Mouse (Mus musculus): ENCODE measurements around the gene Mccc2. TPM values are rescaled to one million over a fixed set of nuclear protein-coding genes. Genes with fewer than 3 reads are reported as not detected.
A peak's percentile ranks its signal among the peaks of the same experiment; 100 is the strongest.

Mccc2 gene
- polyA plus RNA-seq, 1 experiment = 9.9 TPM

DNA sequence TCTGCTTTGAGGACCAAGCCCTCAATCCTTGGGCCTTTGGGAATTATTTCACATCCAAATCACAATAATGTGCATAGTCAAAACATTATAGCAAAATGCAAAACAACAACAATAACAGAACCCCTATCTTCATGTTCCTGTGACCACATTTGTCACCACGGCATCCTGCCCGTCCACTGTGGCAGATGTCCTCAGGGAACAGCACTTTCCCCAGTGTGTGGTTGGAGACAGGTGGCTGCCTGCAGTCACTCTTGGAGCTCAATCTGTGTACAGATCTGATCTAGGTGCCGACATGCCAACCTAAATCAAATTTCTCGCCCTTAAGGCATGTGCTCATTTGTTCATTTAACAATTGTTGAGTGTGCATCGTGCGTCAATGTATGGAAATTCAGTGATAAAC lies 83.9 kb downstream of the Mccc2 start:
- Histone ChIP-seq H3K36me3 (ENCODE audit: control insufficient read depth, insufficient read depth) (no peaks in the 10 kb centered on the region), H3K4me3 (no peak overlapping the region), H3ac (ENCODE audit: control insufficient read depth, insufficient read length) (no peak overlapping the region), H3K79me2 (ENCODE audit: control insufficient read depth, insufficient read depth) (no peaks in the 10 kb centered on the region), H3K27me3 (ENCODE audit: control insufficient read depth, insufficient read depth, insufficient read length) (no peaks in the 10 kb centered on the region), H3K4me2 (ENCODE audit: low read depth) (no peak overlapping the region)
- TF ChIP-seq MYOD1 (IDR thresholded peaks at IDR 0.05; ENCODE audit: control insufficient read depth in 1 of 3, insufficient read length in 2 of 3, low read depth in 2 of 3) (peak in 1 of 3 experiments; percentile 24), E2F4 (IDR thresholded peaks at IDR 0.05; ENCODE audit: insufficient read depth) (no peak), TCF12 (IDR thresholded peaks at IDR 0.05; ENCODE audit: insufficient read depth, poor library complexity, severe bottlenecking) (no peak), CEBPB (IDR thresholded peaks at IDR 0.05; ENCODE audit: insufficient read depth, poor library complexity, severe bottlenecking) (no peak), MYOG (IDR thresholded peaks at IDR 0.05; ENCODE audit: control insufficient read depth in 1 of 3, insufficient read depth in 1 of 3, insufficient read length in 2 of 3, low read depth in 2 of 3) (peak in 1 of 3 experiments; percentile 61)

DNA sequence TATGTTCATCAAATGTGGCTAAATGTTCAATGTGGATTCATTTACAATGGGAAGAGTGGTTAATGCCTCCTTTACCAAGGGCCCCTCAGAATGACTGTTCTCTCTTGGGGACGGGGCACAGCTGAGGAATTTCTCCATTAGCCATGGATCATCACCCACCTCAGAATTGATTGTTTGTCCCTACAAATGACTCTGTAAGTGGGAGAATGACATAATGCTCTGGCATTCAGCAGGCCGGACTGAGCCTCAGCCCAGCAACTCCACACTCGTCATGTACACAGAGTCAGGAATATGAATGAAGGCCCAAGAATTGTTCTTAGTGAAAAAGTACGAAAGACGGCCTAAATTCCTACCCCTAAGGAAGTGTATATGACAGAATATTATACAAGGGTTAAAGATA lies 89.2 kb downstream of the Mccc2 start:
- TF ChIP-seq TCF3 (IDR thresholded peaks at IDR 0.05; ENCODE audit: insufficient read length, low read depth) (no peak), TCF12 (IDR thresholded peaks at IDR 0.05; ENCODE audit: insufficient read depth, poor library complexity, severe bottlenecking) (no peak), POLR2AphosphoS2 (IDR thresholded peaks at IDR 0.05; ENCODE audit: insufficient read length, low read depth) (no peak), MYOG (IDR thresholded peaks at IDR 0.05; ENCODE audit: control insufficient read depth in 1 of 3, insufficient read depth in 1 of 3, insufficient read length in 2 of 3, low read depth in 2 of 3) (no peak), MYOD1 (IDR thresholded peaks at IDR 0.05; ENCODE audit: control insufficient read depth in 1 of 3, insufficient read length in 2 of 3, low read depth in 2 of 3) (no peak), USF1 (IDR thresholded peaks at IDR 0.05; ENCODE audit: low read depth) (no peak), REST (IDR thresholded peaks at IDR 0.05; ENCODE audit: insufficient read depth, insufficient read length) (no peak), POLR2A (IDR thresholded peaks at IDR 0.05; ENCODE audit: insufficient read length, low read depth) (no peak), MAX (IDR thresholded peaks at IDR 0.05; ENCODE audit: low read depth) (no peak), E2F4 (IDR thresholded peaks at IDR 0.05; ENCODE audit: insufficient read depth) (no peak), SRF (IDR thresholded peaks at IDR 0.05; ENCODE audit: control insufficient read depth, insufficient read length, low read depth) (no peak), CEBPB (IDR thresholded peaks at IDR 0.05; ENCODE audit: insufficient read depth, poor library complexity, severe bottlenecking) (no peak)
- Histone ChIP-seq H3K79me2 (ENCODE audit: control insufficient read depth, insufficient read depth) (no peaks in the 10 kb centered on the region), H3K4me2 (ENCODE audit: low read depth) (no peak overlapping the region), H3ac (ENCODE audit: control insufficient read depth, insufficient read length) (no peak overlapping the region), H3K4me3 (no peak overlapping the region), H3K27me3 (ENCODE audit: control insufficient read depth, insufficient read depth, insufficient read length) (no peaks in the 10 kb centered on the region), H3K36me3 (ENCODE audit: control insufficient read depth, insufficient read depth) (no peaks in the 10 kb centered on the region)

DNA sequence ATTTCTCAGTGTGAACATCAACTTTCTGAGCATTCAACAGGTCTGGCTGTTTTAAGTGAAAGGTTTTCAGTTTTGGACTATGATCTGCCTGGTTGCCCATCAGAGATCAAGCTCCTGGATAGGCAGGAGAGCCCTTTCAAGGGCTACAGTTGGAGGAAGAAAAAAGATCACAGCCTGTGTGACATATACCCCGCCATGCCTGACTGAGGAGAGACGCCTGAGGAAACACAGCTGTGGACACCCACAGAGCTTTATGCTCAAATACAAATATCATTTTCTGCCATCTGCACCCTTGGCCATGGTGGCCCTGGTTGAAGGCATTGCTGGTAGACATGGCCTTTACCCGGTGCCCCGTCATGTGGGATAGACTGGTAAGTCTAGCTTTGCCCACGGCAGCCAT lies 99.8 kb downstream of the Mccc2 start:
- H3K79me2 ChIP-seq (ENCODE audit: control insufficient read depth, insufficient read depth) = no peaks in the 10 kb centered on the region
- no peak for TF ChIP-seq USF1 (IDR thresholded peaks at IDR 0.05; ENCODE audit: low read depth)
- no peak for TF ChIP-seq POLR2AphosphoS2 (IDR thresholded peaks at IDR 0.05; ENCODE audit: insufficient read length, low read depth)
- TF ChIP-seq REST (IDR thresholded peaks at IDR 0.05; ENCODE audit: insufficient read depth, insufficient read length) = no peak
- TF ChIP-seq SRF (IDR thresholded peaks at IDR 0.05; ENCODE audit: control insufficient read depth, insufficient read length, low read depth) = no peak
- TF ChIP-seq TCF12 (IDR thresholded peaks at IDR 0.05; ENCODE audit: insufficient read depth, poor library complexity, severe bottlenecking) = no peak
- TF ChIP-seq TCF3 (IDR thresholded peaks at IDR 0.05; ENCODE audit: insufficient read length, low read depth) = no peak
- TF ChIP-seq POLR2A (IDR thresholded peaks at IDR 0.05; ENCODE audit: insufficient read length, low read depth) = no peak
- TF ChIP-seq CEBPB (IDR thresholded peaks at IDR 0.05; ENCODE audit: insufficient read depth, poor library complexity, severe bottlenecking) = no peak
- TF ChIP-seq MYOD1 (IDR thresholded peaks at IDR 0.05; ENCODE audit: control insufficient read depth in 1 of 3, insufficient read length in 2 of 3, low read depth in 2 of 3) = no peak
- no peaks in the 10 kb centered on the region for H3K27me3 ChIP-seq (ENCODE audit: control insufficient read depth, insufficient read depth, insufficient read length)
- H3K36me3 ChIP-seq (ENCODE audit: control insufficient read depth, insufficient read depth) = no peaks in the 10 kb centered on the region
- H3K4me3 ChIP-seq = no peak overlapping the region
- H3ac ChIP-seq (ENCODE audit: control insufficient read depth, insufficient read length) = no peak overlapping the region
- H3K4me2 ChIP-seq (ENCODE audit: low read depth) = no peak overlapping the region

DNA sequence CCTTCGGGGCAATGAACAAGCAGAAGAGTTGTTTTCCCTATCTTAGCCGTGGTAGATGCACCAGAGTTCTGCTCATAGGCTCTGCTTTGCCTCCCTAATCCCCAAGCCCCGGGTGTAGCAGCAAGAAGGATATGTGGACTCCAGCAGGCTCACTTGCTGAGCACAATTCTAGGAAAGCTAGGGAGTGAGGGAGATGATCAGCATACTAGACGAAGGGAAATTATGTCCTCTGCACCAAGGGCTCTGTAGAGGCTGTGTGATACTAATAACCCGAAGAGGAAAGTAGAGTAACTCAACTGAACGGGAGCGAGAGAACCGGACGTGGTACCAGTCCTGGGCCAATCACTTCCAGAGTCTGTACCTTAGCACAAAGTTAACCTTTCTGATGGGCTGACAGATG lies 114.5 kb downstream of the Mccc2 start, which contains the start of gene Cartpt:
Cartpt (minus strand) TSS at position 127 of the 400 bp plus-strand sequence.
- no peaks in the 10 kb centered on the region for H3K36me3 ChIP-seq (ENCODE audit: control insufficient read depth, insufficient read depth)
- peaks cover 35% of the 10 kb centered on the region for H3K27me3 ChIP-seq (ENCODE audit: control insufficient read depth, insufficient read depth, insufficient read length)
- H3K4me3 ChIP-seq = no peak within 1 kb of the TSS
- TF ChIP-seq TCF12 (IDR thresholded peaks at IDR 0.05; ENCODE audit: insufficient read depth, poor library complexity, severe bottlenecking) (no peak), MAX (IDR thresholded peaks at IDR 0.05; ENCODE audit: low read depth) (no peak), POLR2A (IDR thresholded peaks at IDR 0.05; ENCODE audit: insufficient read length, low read depth) (no peak), SRF (IDR thresholded peaks at IDR 0.05; ENCODE audit: control insufficient read depth, insufficient read length, low read depth) (no peak), CEBPB (IDR thresholded peaks at IDR 0.05; ENCODE audit: insufficient read depth, poor library complexity, severe bottlenecking) (no peak), MYOG (IDR thresholded peaks at IDR 0.05; ENCODE audit: control insufficient read depth in 1 of 3, insufficient read depth in 1 of 3, insufficient read length in 2 of 3, low read depth in 2 of 3) (no peak), E2F4 (IDR thresholded peaks at IDR 0.05; ENCODE audit: insufficient read depth) (no peak), REST (IDR thresholded peaks at IDR 0.05; ENCODE audit: insufficient read depth, insufficient read length) (no peak), USF1 (IDR thresholded peaks at IDR 0.05; ENCODE audit: low read depth) (no peak), POLR2AphosphoS2 (IDR thresholded peaks at IDR 0.05; ENCODE audit: insufficient read length, low read depth) (no peak), TCF3 (IDR thresholded peaks at IDR 0.05; ENCODE audit: insufficient read length, low read depth) (no peak), MYOD1 (IDR thresholded peaks at IDR 0.05; ENCODE audit: control insufficient read depth in 1 of 3, insufficient read length in 2 of 3, low read depth in 2 of 3) (no peak)
- no peak within 1 kb of the TSS for H3K4me2 ChIP-seq (ENCODE audit: low read depth)
- no peak within 1 kb of the TSS for H3ac ChIP-seq (ENCODE audit: control insufficient read depth, insufficient read length)
- no peaks in the 10 kb centered on the region for H3K79me2 ChIP-seq (ENCODE audit: control insufficient read depth, insufficient read depth)

DNA sequence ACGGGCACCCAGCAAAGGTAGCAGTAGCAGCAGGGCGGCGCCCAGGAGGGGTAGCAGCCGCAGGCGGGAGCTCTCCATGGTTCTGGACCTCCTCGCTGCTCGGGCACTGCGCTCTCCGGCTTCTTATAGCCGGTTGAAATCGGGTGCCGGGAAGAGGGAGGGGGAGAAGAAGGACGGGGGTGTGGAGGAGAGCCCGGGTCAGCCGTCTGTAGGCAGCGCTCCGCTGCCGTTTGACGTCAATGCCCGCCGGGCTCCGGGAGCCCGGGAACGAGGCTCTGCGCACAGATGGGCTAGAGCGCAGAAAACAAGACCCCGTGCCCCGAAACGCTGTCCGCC lies 114.9 kb downstream of the Mccc2 start:
- H3K4me3 ChIP-seq = no peak overlapping the region

More for the DNA sequence above, 114.9 kb downstream of the Mccc2 start:
- no peaks in the 10 kb centered on the region for H3K36me3 ChIP-seq (ENCODE audit: control insufficient read depth, insufficient read depth)
- H3K27me3 ChIP-seq (ENCODE audit: control insufficient read depth, insufficient read depth, insufficient read length) = peaks cover 35% of the 10 kb centered on the region
- no peak overlapping the region for H3K4me2 ChIP-seq (ENCODE audit: low read depth)
- H3ac ChIP-seq (ENCODE audit: control insufficient read depth, insufficient read length) = no peak overlapping the region
- TF ChIP-seq TCF12 (IDR thresholded peaks at IDR 0.05; ENCODE audit: insufficient read depth, poor library complexity, severe bottlenecking) (no peak), REST (IDR thresholded peaks at IDR 0.05; ENCODE audit: insufficient read depth, insufficient read length) (peak; percentile 82), MYOG (IDR thresholded peaks at IDR 0.05; ENCODE audit: control insufficient read depth in 1 of 3, insufficient read depth in 1 of 3, insufficient read length in 2 of 3, low read depth in 2 of 3) (peak in 1 of 3 experiments; percentile 21)
- no peaks in the 10 kb centered on the region for H3K79me2 ChIP-seq (ENCODE audit: control insufficient read depth, insufficient read depth)
